Mouse (Mus musculus) C2C12 (cell line): ENCODE results near the gene Col11a2. TPM values are rescaled to one million over a fixed set of nuclear protein-coding genes. Genes with fewer than 3 reads are reported as not detected.

Experiments used
- H3K27me3 ChIP-seq: one replicate; pipeline ENCODE4 v1.6.1; 2011; ENCODE audit not compliant: control insufficient read depth, insufficient read depth, insufficient read length
- H3K36me3 ChIP-seq: one replicate; pipeline ENCODE4 v1.6.1; 2011; ENCODE audit not compliant: control insufficient read depth, insufficient read depth
- H3K4me3 ChIP-seq: one replicate; pipeline ENCODE4 v1.5.1; 2011; ENCODE audit warnings: mild to moderate bottlenecking, control low read depth; ENCODE audit not compliant: poor library complexity, insufficient read depth, severe bottlenecking
- H3K79me2 ChIP-seq: one replicate; pipeline ENCODE4 v1.6.1; 2011; ENCODE audit not compliant: control insufficient read depth, insufficient read depth
- H3K79me3 ChIP-seq: one replicate; pipeline ENCODE4 v1.6.1; 2011; ENCODE audit warnings: low read depth, control low read depth
- H3ac ChIP-seq: one replicate; pipeline ENCODE3; 2011; ENCODE audit warnings: low read depth; ENCODE audit not compliant: control insufficient read depth, insufficient read length
- CEBPB ChIP-seq: IDR thresholded peaks from one replicate; pipeline ENCODE4 v1.6.1; 2011; ENCODE audit warnings: low read depth, mild to moderate bottlenecking, control low read depth, moderate library complexity
- CTCF ChIP-seq: IDR thresholded peaks from one replicate; pipeline ENCODE4 v1.5.1; 2011; ENCODE audit not compliant: control insufficient read depth, insufficient read depth, insufficient read length
- FOSL1 ChIP-seq: IDR thresholded peaks from one replicate; pipeline ENCODE4 v1.8.0; 2011; ENCODE audit warnings: mild to moderate bottlenecking, low read length; ENCODE audit not compliant: poor library complexity, insufficient read depth, severe bottlenecking
- MAX ChIP-seq: IDR thresholded peaks from one replicate; pipeline ENCODE4 v1.6.1; 2011; ENCODE audit warnings: mild to moderate bottlenecking, control low read depth
- MYOD1 ChIP-seq: IDR thresholded peaks from one replicate; pipeline ENCODE4 v1.6.1; 2011; ENCODE audit warnings: low read depth; ENCODE audit not compliant: control insufficient read depth, insufficient read length
- MYOG ChIP-seq: IDR thresholded peaks from one replicate; pipeline ENCODE4 v1.6.1; 2011; ENCODE audit not compliant: control insufficient read depth, insufficient read length; ENCODE audit errors: extremely low read depth
- USF1 ChIP-seq: IDR thresholded peaks from one replicate; pipeline ENCODE4 v1.6.1; 2011; ENCODE audit warnings: low read depth, mild to moderate bottlenecking, control low read depth, moderate library complexity
- polyA plus RNA-seq: library from polyadenylated mRNA; unstranded; fragments of >200 nt; fragmentation: generic; extraction: Trizol; gene quantifications from one replicate; pipeline ENCODE4 v1.2.1, GENCODE M21; 2012; ENCODE audit warnings: missing spikeins

Col11a2 gene
- polyA plus RNA-seq, 1 experiment = 0.77 TPM

DNA sequence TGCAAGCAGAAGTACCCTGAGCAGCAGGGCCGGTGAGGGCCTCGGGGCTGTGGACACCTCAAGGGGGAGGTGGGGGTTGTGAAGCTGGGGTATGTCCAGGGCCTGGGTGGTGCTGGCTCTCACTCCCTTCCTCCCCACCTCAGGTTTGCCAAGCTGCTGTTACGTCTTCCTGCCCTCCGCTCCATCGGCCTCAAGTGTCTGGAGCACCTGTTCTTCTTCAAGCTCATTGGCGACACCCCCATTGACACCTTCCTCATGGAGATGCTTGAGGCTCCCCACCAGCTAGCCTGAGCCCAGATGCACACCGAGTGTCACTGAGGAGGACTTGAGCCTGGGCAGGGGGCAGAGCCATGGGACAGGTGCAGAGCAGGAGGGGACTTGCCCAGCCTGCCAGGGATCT is 2.0 kb upstream of the Col11a2 start:
- no peak overlapping the region for H3ac ChIP-seq
- H3K27me3 ChIP-seq = no peaks in the 10 kb centered on the region
- peaks cover 6% of the 10 kb centered on the region for H3K79me3 ChIP-seq
- H3K36me3 ChIP-seq = peaks cover 25% of the 10 kb centered on the region
- no peak for TF ChIP-seq CTCF
- TF ChIP-seq FOSL1 = no peak
- TF ChIP-seq CEBPB = no peak
- no peak for TF ChIP-seq MYOD1
- no peak for TF ChIP-seq MYOG
- TF ChIP-seq MAX = no peak
- TF ChIP-seq USF1 = no peak
- no peak overlapping the region for H3K4me3 ChIP-seq
- H3K79me2 ChIP-seq = peaks cover 23% of the 10 kb centered on the region

DNA sequence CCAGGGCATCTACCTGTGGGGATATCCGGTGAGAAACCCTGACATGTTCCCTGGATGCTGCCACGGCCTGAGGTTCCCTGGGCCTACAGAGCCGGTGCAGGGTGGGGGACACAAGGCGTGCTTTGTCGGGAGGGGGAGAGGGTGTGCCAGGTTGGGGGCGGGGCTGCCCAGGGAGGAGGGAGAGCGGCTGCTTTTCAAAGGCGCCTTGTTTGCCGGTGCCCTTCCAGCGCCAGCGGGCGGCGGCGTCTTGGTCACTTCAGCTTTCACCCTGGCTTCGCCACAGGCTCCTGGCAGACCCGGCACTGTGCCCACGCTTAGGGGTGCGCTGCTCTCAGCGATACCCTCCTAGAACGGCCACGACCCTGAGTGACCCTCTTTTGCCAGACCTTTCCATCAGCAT is 797 bp upstream of the Col11a2 start:
- Histone ChIP-seq H3K27me3 (no peaks in the 10 kb centered on the region), H3K79me2 (peaks cover 11% of the 10 kb centered on the region), H3K79me3 (no peaks in the 10 kb centered on the region), H3K4me3 (no peak overlapping the region), H3ac (no peak overlapping the region), H3K36me3 (peaks cover 25% of the 10 kb centered on the region)
- no peak for TF ChIP-seq MAX
- TF ChIP-seq CTCF = no peak
- TF ChIP-seq CEBPB = no peak
- no peak for TF ChIP-seq USF1
- no peak for TF ChIP-seq MYOG
- TF ChIP-seq FOSL1 = no peak
- no peak for TF ChIP-seq MYOD1

DNA sequence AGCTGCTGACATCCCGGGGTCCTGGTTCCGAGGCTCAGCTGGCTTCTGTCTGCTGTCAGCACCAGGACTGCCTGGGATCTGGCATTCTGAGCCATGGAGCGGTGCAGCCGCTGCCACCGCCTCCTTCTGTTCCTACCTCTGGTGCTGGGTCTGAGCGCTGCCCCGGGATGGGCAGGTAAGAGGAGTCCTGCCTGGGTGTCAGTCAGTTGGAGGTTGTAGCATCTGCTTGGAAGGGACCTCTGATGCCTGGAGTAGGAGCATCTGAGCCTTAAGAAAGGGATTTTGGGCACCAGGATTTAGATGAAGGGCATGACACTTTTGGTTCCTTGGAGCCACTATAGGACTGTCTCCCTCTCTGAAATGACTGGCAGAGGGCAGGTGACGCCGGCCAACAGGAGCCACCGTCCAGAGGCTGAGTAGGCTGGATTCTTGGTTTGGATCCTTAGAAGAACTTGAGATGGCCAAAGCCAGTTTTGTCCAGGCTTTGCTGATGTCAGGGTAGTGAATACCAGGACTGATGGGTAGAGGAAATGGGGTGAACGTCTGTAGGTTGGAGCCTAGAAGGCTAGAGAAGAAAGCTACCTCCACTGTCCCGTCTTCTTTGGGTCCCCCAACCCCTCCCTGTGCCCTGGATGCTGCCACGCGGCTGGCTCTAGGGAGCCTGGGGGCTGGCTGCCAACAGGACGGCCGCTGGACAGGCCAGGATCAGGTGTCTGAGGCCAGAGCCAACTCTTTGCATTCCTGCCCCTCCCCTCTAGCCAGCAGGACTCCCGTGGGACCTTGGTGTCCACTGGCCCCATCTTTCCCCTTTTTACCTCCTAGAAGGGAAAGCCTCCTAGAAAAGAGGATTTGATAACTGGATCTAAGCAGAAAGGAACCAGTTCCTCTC is 569 bp downstream of the Col11a2 start:
- Histone ChIP-seq H3K79me2 (no peaks in the 10 kb centered on the region), H3K27me3 (no peaks in the 10 kb centered on the region), H3K4me3 (no peak overlapping the region), H3K79me3 (no peaks in the 10 kb centered on the region), H3K36me3 (peaks cover 25% of the 10 kb centered on the region), H3ac (peak overlapping the region; percentile 6)
- TF ChIP-seq MYOD1 (no peak), CTCF (no peak), CEBPB (no peak), MAX (no peak), USF1 (no peak), FOSL1 (no peak), MYOG (no peak)

DNA sequence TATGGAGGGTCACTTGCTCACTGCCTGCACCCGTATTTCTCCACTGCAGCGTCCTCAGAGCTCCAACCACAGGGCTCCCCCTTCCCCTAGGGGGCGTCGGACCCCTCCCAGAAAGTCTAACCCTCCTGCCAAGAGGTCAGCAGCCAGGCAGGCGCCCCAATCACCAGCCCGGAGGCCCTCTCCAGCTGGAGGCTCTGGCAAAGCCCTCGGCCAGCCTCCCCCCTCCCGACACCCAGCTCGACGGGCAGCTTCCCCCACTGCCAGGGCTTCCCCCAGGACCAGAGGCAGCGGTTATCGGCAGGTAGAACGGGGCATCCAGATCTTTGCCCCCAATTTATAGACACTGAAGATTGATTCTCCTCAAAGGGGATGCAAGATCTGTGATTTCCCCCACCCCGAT is 6.7 kb downstream of the Col11a2 start:
- TF ChIP-seq MAX (no peak), USF1 (no peak), CEBPB (no peak), MYOD1 (no peak), FOSL1 (no peak), MYOG (no peak), CTCF (no peak)
- Histone ChIP-seq H3K4me3 (no peak overlapping the region), H3K79me3 (no peaks in the 10 kb centered on the region), H3ac (no peak overlapping the region), H3K27me3 (no peaks in the 10 kb centered on the region), H3K36me3 (no peaks in the 10 kb centered on the region), H3K79me2 (no peaks in the 10 kb centered on the region)

DNA sequence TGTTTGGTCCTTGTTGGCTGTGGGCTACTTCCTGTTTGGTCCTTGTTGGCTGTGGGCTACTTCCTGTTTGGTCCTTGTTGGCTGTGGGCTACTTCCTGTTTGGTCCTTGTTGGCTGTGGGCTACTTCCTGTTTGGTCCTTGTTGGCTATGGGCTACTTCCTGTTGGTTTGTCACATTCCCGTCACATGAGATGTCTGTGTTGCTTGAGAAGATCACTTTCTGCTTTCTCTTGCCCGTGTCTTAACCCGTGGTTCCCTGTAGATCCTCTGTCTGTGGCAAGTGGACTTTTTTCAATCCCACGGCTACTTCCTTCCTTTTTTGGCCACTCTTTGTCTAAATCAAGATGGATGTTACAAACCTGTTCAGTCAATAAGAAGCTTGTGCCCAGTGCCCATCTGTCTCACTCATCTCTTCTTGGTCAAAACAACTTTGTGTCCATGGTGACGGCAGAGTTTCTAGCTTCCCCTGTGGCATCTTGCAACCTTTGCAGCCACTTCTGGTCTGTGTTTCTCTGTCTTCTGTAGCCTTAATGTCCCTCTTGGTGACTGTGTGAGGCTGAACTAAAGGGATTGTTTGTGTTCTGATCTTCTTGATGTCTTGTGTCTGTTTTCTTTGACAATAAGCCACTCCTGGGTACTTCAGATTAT is 8.3 kb downstream of the Col11a2 start:
- TF ChIP-seq FOSL1 (no peak), CTCF (no peak), MAX (no peak), CEBPB (no peak), USF1 (no peak)
- no peaks in the 10 kb centered on the region for H3K27me3 ChIP-seq

More for the DNA sequence above, 8.3 kb downstream of the Col11a2 start:
- H3ac ChIP-seq = no peak overlapping the region
- H3K36me3 ChIP-seq = no peaks in the 10 kb centered on the region
- no peaks in the 10 kb centered on the region for H3K79me2 ChIP-seq
- H3K79me3 ChIP-seq = no peaks in the 10 kb centered on the region
- no peak overlapping the region for H3K4me3 ChIP-seq
